Mouse (Mus musculus) erythroblast, embryonic 14.5 days (primary cell): ENCODE measurements around the gene Xbp1.

Source experiments
- GATA1 ChIP-seq: IDR thresholded peaks from 2 replicates; pipeline ENCODE4 v1.6.1; 2012; ENCODE audit warnings: low read length, inconsistent platforms, mixed read lengths
- TAL1 ChIP-seq: IDR thresholded peaks from 3 replicates; pipeline ENCODE4 v1.6.1; 2012; ENCODE audit warnings: low read length, inconsistent platforms, mixed read lengths

- TF ChIP-seq TAL1 (no peak), GATA1 (peak; percentile 63)
Observed at GRCm38 (mm10) chr11:5541799-5542481, 21.5 kb downstream of the Xbp1 start, which contains the start of gene Ccdc117.
